Mouse (Mus musculus) c-Kit-negative CD71-positive TER-119-positive erythroid progenitor cells, embryonic 14.5 days (primary cell): ENCODE measurements around the gene Plcl1.

Experiments
- DNase-seq: peaks from one replicate; pipeline ENCODE4 v3.0.0-alpha.2; 2013; ENCODE audit warnings: low read depth, low spot score

Gene Plcl1

DNA sequence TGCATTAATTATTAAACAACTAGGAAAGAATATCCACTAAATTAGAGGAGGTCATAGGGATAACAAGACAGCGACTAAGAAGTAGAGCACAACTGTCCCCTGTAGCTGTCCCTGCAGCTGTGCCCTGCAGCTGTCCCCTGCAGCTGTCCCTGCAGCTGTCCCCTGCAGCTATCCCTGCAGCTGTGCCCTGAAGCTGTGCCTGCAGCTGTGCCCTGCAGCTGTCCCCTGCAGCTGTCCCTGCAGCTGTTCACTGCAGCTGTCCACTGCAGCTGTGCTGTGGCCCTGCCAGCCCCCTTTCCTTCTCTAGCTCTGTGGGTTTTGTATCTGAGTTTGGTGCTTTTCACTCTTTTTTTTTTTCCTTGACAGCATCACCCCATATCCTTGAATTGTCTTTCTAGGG is 118.2 kb downstream of the Plcl1 start:
- no peak for DNase-seq

- DNase-seq, result no peak
These were observed 119.4 kb downstream of the Plcl1 start for GRCm38 (mm10) chr1:55525100-55525499.

GRCm38 (mm10) chr1:55525748-55526147 is 120.0 kb downstream of the Plcl1 start:
- DNase-seq, result no peak

GRCm38 (mm10) chr1:55528547-55529304 is 123.0 kb downstream of the Plcl1 start:
- DNase-seq, result no peak

GRCm38 (mm10) chr1:55533823-55534222 is 128.1 kb downstream of the Plcl1 start:
- no peak for DNase-seq

DNA sequence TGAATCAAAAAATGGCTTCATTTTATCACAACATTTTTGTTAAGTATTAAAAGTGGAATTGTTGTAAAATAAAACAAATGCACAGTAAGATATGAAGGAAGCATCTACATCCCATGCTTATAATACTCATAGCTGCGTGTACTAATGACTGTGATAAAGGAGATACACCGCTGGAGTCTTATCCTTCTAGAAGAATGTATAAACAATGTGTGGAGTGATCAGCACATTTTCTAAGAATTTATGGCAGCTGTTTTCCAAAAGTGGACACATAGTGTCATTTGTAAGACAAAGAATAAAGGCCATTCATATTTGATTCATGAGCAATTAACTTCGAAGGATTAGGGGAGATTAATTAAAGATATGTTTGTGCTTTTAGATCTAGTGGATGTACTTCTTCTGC is 148.7 kb downstream of the Plcl1 start:
- DNase-seq, result no peak

GRCm38 (mm10) chr1:55557960-55558359 is 152.2 kb downstream of the Plcl1 start:
- no peak for DNase-seq

DNA sequence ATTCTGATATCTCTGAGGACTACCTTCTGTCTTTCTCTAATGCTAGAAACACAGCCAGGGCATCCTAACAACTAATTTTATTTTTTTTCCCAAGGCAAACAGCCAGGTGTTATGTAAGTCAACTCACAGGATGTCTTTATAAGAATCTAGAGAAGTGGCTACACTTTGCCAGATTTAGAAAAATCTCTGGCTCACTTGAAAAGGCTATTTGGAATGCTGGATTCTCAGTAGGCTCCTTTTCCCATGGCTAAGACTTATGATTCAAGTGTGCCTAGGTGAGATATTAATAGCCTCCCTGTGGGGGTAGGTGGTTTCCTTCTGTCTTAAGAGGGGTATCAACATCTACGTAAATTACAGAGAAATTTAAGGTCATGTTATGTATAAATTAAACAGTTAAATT is 152.7 kb downstream of the Plcl1 start:
- DNase-seq, result no peak

DNA sequence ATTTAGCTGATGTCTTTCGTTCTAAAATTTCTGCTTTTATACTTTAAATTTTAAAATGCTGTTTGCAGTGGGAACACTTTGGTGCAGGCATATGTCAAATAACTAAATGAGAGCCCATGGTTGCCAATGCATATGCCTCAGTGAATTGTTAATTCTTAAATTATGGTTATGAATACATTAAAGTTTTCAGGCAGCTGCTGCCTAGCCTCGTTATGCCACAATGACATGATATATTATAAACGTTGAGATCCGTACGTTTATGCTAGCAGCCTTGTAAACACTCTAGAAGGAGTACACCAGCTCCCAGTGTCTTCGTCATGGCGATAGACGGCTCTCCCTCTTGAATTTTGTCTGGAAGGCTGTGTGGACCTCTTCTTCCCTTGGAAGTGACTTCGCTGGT is 154.3 kb downstream of the Plcl1 start:
- DNase-seq, result no peak

DNA sequence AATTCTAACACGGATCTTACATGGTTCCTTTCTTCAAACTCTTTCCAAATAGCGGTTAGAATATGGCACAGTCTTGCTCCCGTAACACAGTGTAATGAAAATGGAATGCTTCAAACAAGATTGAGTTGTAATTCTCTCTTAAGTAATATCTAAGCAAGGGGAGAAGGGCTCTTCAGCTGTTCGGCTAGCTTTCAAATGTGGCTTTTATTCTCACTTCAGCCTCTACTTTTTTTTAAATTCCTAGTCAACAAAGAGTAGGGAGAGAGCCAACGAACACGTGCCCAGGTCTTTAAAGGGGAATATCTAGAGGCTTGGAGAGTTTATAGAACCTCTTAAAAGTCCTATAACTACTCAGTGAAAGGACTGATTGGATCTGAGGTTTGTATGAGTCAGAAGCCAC is 160.2 kb downstream of the Plcl1 start:
- no peak for DNase-seq

DNA sequence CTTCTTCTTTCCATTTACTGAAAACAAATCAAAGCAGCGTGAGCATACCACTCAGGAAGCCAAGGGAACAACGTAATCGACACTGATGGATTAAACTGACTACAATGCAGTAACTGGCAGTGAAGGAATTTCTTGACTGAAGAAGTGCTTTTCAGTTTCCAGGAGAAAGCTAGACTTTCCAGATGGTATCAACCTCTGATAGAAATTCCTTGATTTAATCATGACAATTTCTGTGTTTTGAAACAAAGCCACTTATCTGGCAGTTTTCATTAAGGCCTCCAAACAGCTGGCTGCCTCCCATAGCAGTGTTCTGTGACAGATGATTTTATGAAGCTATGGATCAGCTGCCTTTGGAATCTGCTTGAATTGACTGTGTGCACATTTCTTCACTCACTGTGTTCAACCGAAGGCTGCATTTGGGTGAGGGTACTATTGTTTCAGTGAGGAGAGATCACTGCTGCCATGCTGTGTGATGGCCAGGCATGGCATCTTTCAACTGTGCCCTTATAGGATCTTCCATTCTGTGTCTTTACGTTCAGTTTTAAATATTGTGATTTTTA is 162.2 kb downstream of the Plcl1 start:
- no peak for DNase-seq

DNA sequence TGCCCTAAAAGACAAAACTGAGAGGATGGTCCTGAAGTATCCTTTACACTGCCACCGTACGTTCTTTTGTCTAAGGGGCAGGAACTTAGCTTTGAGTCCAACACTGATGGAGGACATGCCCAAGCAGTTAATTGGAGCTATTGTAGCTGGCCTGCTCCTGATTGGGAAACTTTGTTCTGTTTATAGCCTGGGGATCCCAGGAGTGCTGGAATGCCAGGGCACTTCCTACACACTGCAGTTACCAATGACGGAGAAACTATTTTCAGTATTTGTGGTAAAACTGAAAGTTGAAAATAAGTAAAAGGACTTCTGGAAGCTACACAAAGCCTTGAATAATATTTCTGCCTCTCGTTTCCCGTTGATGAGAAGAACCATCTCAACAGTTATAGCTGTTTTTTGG is 164.5 kb downstream of the Plcl1 start:
- DNase-seq, result no peak

DNA sequence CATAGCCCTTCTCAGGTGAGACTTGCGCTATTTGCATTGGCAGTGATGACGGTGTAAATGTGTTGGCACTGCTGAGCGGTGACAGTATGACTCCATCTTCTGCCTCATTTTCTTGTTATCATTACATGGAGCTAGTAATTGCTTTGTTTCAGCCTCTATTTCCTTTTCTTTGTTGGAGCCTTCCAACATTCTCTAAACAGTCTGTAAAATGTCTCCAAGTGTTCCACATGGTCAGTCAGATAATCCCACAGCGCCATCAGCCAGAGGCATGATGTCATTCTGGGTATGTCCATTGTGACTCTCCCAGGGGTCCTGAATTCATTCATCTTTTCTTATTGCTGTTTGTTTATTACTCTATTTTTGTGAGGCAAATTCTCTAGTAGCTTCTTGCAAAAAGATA is 165.7 kb downstream of the Plcl1 start:
- DNase-seq, result no peak

DNA sequence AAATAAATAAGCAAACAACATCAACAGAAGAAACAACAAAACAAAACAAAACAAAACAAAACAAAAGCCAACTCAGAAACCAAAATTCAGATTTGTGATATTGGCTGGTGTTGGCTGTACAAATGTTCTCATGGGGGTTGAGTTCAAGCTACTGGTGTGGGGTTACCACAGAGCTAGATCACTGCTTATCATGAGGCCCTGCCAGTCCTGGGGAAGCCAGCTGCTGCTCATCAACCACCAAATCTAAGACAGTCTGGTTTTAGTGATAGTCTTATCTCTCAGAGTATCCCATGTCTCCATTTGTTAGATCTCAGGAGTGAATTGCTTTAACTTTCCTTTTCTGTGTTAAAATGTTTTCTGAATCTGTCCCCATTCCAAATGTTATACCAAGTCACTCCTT is 166.5 kb downstream of the Plcl1 start:
- no peak for DNase-seq

DNA sequence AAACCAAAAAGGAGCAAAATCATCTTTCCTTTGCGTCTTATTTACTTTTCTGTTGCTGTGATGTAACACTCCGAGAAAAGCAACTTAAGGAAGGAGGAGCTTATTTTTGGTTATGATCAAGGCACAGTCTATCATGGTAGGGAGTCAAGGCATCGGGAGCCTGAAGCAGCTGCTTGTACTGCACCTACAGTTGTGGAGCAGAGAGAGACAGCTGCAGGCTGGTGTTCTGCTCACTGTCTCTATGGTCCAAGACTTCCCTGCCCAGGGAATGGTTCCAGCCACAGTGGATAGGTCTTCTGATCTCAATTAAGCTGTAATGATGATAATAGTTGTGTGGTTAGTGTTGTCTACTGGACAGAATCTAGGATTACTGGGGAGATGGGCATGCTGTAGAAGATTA is 166.9 kb downstream of the Plcl1 start:
- DNase-seq, result no peak

DNA sequence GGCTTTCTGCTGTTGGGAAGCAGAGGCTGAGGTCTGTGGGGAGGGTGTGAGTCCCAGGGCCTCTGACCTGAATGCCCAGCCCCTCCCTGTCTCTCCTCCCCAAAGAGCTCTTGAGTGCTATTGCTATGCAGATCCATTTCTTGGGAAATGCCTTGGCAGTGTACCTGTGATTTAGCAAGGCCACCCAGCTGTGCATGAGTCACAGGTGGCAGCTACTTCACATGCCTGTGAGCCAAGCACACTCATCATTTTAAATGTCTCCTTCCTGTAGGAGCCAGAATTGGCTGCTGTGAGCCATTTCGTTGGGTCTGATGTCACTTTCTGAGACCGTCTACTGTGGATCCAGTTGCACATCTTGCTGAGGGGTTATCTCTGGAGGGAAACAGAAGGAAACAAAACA is 170.2 kb downstream of the Plcl1 start:
- no peak for DNase-seq

DNA sequence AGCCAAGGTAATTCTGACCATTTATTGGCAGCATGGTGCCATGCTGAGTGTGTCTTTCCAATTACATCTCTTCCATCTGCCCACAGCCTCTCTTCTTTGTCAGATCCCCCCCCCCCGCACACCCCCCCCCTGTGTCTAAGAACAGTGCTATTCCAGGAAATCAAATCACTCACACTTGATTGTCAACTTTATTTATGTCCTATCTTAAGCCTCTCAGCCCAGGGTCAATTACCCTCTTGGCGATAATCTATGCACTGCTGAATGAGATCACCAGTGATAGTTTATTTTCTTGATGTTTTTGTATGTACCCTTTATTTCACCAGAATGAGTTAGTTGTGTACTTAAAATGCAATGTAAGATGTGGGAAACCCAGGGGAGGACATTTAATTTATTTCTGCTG is 176.0 kb downstream of the Plcl1 start:
- DNase-seq, result no peak

DNA sequence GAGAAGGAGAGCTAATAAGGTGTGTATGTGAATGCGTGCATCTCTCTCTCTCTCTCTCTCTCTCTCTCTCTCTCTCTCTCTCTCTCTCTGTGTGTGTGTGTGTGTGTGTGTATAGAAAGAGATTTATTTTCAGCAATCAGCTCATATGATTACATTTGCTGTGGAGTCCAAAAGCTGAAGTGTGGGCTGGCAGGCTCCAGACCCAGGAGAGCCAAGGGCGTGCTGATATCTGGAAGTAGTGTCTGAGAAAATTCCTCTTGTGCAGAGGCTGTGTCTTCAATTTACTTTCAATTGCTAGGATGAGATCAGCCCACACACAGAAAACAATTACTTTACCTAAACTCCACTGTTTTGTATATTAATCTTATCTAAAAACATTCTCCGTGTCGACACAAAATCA is 179.7 kb downstream of the Plcl1 start:
- no peak for DNase-seq

GRCm38 (mm10) chr1:55588090-55588489 is 182.4 kb downstream of the Plcl1 start:
- no peak for DNase-seq

- DNase-seq, result no peak
These were observed 184.3 kb downstream of the Plcl1 start for GRCm38 (mm10) chr1:55590047-55590446.

GRCm38 (mm10) chr1:55600496-55600895 is 194.8 kb downstream of the Plcl1 start:
- no peak for DNase-seq

DNA sequence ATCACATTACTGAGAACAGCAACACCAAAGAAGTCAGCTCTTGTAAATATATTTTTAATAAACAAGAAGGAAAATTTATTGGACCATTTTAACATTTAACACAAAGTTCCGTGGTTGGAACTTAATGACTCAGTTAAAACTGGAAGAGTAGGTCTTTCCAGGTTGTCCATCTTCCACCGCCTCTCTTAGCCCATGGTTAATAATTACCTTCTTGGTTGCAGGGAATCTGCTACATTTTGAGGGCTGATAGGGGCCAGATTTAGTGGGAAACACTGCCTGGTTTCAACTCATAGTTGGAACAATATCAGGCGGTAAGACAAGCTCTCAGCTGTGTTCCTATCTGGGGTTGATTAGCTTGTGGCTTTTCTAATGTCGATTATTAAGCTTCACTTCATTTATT is 198.9 kb downstream of the Plcl1 start:
- DNase-seq, result no peak

- no peak for DNase-seq
These were observed 199.7 kb downstream of the Plcl1 start for GRCm38 (mm10) chr1:55605450-55605849.

DNA sequence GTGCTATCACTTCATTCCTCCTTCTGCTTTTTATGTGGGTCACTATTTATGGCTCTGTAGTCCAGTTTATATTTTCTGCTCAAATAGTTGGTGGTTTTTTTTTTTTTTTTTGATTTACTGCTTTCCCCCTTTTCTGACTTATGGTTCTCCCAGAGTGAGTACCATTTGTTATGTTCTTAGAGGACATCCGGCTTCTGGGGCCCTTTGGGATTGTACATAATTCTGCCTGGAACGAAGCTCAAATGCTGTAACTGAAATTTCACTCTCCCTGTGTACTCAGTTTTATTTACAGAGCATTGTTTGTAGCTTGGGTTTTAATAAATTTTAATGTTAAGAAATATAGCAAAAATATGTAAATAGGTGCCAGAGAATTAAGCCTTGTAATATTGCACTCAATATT is 200.2 kb downstream of the Plcl1 start:
- no peak for DNase-seq
